Mouse (Mus musculus): ENCODE data around the gene Kras. TPM values are rescaled to one million over a fixed set of nuclear protein-coding genes. Genes with fewer than 3 reads are reported as not detected.

Kras gene
- 123 and 125 TPM in 2 replicates for polyA plus RNA-seq (2015; fragmentation: Nextera tagmentation; extraction: Ambion mirVana)

GRCm38 (mm10) chr6:145250185-145250791 lies at the start of gene Kras:
Gene Kras (minus strand): TSS chr6:145250239.
- Histone ChIP-seq H3K4me2 (replicated peaks) (peak within 1 kb of the TSS; percentile 67), H3K4me1 (peaks cover 19% of the 10 kb centered on the region), H3K27me3 (no peaks in the 10 kb centered on the region), H3K4me3 (peak within 1 kb of the TSS; percentile 67), H3K36me3 (peaks cover 11% of the 10 kb centered on the region), H3K9ac (replicated peaks) (peak within 1 kb of the TSS; percentile 71), H3K9me3 (no peaks in the 10 kb centered on the region), H3K27ac (replicated peaks) (peak within 1 kb of the TSS; percentile 90)
- ATAC-seq (replicated peaks), result peak; percentile 87
- WGBS, result under 1% methylated on average over 80 of the region's 83 CpGs

- H3K27me3 ChIP-seq, result no peaks in the 10 kb centered on the region
- ATAC-seq (replicated peaks), result no peak
- WGBS, result 58% methylated on average over 7 of the region's 7 CpGs
These were observed 47.6 kb upstream of the Kras start for GRCm38 (mm10) chr6:145297626-145298025.

GRCm38 (mm10) chr6:145296979-145297378 lies 46.9 kb upstream of the Kras start:
- no peak overlapping the region for H3K9ac ChIP-seq (replicated peaks)
- H3K4me2 ChIP-seq (replicated peaks), result no peak overlapping the region
- WGBS, result 89% methylated on average over 7 of the region's 7 CpGs
- H3K36me3 ChIP-seq, result no peaks in the 10 kb centered on the region
- H3K27ac ChIP-seq (replicated peaks), result no peak overlapping the region
- no peaks in the 10 kb centered on the region for H3K27me3 ChIP-seq
- peaks cover 5% of the 10 kb centered on the region; the same call in 1 of the 2 replicates for H3K4me1 ChIP-seq
- ATAC-seq (replicated peaks), result no peak
- H3K9me3 ChIP-seq, result no peaks in the 10 kb centered on the region
- H3K4me3 ChIP-seq, result no peak overlapping the region

More at GRCm38 (mm10) chr6:145297626-145298025, 47.6 kb upstream of the Kras start:
- Histone ChIP-seq H3K9ac (replicated peaks) (no peak overlapping the region), H3K4me2 (replicated peaks) (no peak overlapping the region), H3K9me3 (no peaks in the 10 kb centered on the region), H3K4me1 (peaks cover 5% of the 10 kb centered on the region; the same call in 1 of the 2 replicates), H3K27ac (replicated peaks) (no peak overlapping the region), H3K4me3 (no peak overlapping the region), H3K36me3 (no peaks in the 10 kb centered on the region)

- Histone ChIP-seq H3K36me3 (no peaks in the 10 kb centered on the region), H3K4me1 (peaks cover 4% of the 10 kb centered on the region; the same call in 1 of the 2 replicates), H3K9ac (replicated peaks) (no peak overlapping the region), H3K9me3 (no peaks in the 10 kb centered on the region), H3K27ac (replicated peaks) (no peak overlapping the region), H3K4me2 (replicated peaks) (no peak overlapping the region), H3K4me3 (no peak overlapping the region), H3K27me3 (no peaks in the 10 kb centered on the region)
- 37% methylated on average over 11 of the region's 11 CpGs for WGBS
- peak; percentile 67; the same call in 1 of the 2 replicates for ATAC-seq (replicated peaks)
These were observed 45.1 kb upstream of the Kras start for GRCm38 (mm10) chr6:145295171-145295570.

GRCm38 (mm10) chr6:145293156-145293555 lies 43.1 kb upstream of the Kras start:
- Histone ChIP-seq H3K9ac (replicated peaks) (no peak overlapping the region), H3K4me1 (peaks cover 4% of the 10 kb centered on the region; the same call in 1 of the 2 replicates), H3K27me3 (no peaks in the 10 kb centered on the region), H3K9me3 (no peaks in the 10 kb centered on the region), H3K27ac (replicated peaks) (no peak overlapping the region), H3K4me3 (no peak overlapping the region), H3K36me3 (no peaks in the 10 kb centered on the region), H3K4me2 (replicated peaks) (no peak overlapping the region)
- 75% methylated on average over 6 of the region's 6 CpGs for WGBS
- ATAC-seq (replicated peaks), result no peak

GRCm38 (mm10) chr6:145291383-145292289 lies 41.6 kb upstream of the Kras start:
- no peaks in the 10 kb centered on the region for H3K9me3 ChIP-seq
- H3K9ac ChIP-seq (replicated peaks), result no peak overlapping the region
- H3K27ac ChIP-seq (replicated peaks), result no peak overlapping the region
- H3K27me3 ChIP-seq, result no peaks in the 10 kb centered on the region
- no peak overlapping the region for H3K4me3 ChIP-seq
- ATAC-seq (replicated peaks), result no peak; the same call in 1 of the 2 replicates
- 77% methylated on average over 13 of the region's 13 CpGs for WGBS
- H3K4me2 ChIP-seq (replicated peaks), result no peak overlapping the region
- H3K4me1 ChIP-seq, result peaks cover 4% of the 10 kb centered on the region; the same call in 1 of the 2 replicates
- no peaks in the 10 kb centered on the region for H3K36me3 ChIP-seq

- Histone ChIP-seq H3K9me3 (no peaks in the 10 kb centered on the region), H3K27ac (replicated peaks) (no peak overlapping the region), H3K36me3 (no peaks in the 10 kb centered on the region), H3K4me2 (replicated peaks) (no peak overlapping the region), H3K9ac (replicated peaks) (no peak overlapping the region), H3K27me3 (no peaks in the 10 kb centered on the region), H3K4me3 (no peak overlapping the region), H3K4me1 (no peaks in the 10 kb centered on the region)
- WGBS, result 74% methylated on average over 4 of the region's 4 CpGs
- ATAC-seq (replicated peaks), result no peak
These were observed 35.6 kb upstream of the Kras start for GRCm38 (mm10) chr6:145285656-145286055.

GRCm38 (mm10) chr6:145284286-145284685 lies 34.2 kb upstream of the Kras start:
- no peak for ATAC-seq (replicated peaks)
- no peaks in the 10 kb centered on the region for H3K36me3 ChIP-seq
- no peaks in the 10 kb centered on the region for H3K27me3 ChIP-seq
- H3K27ac ChIP-seq (replicated peaks), result no peak overlapping the region
- H3K4me2 ChIP-seq (replicated peaks), result no peak overlapping the region
- no peak overlapping the region for H3K4me3 ChIP-seq
- no peak overlapping the region for H3K9ac ChIP-seq (replicated peaks)
- WGBS, result 93% methylated on average over 8 of the region's 8 CpGs
- no peaks in the 10 kb centered on the region for H3K9me3 ChIP-seq
- no peaks in the 10 kb centered on the region for H3K4me1 ChIP-seq

- 52% methylated on average over 9 of the region's 9 CpGs for WGBS
- Histone ChIP-seq H3K4me2 (replicated peaks) (no peak overlapping the region), H3K9me3 (no peaks in the 10 kb centered on the region), H3K36me3 (no peaks in the 10 kb centered on the region), H3K4me1 (peaks cover 4% of the 10 kb centered on the region; the same call in 1 of the 2 replicates), H3K4me3 (no peak overlapping the region), H3K27me3 (no peaks in the 10 kb centered on the region), H3K27ac (replicated peaks) (no peak overlapping the region), H3K9ac (replicated peaks) (no peak overlapping the region)
- ATAC-seq (replicated peaks), result no peak
These were observed 27.2 kb upstream of the Kras start for GRCm38 (mm10) chr6:145277138-145277763.

GRCm38 (mm10) chr6:145276265-145276780 lies 26.3 kb upstream of the Kras start:
- no peak for ATAC-seq (replicated peaks)
- no peak overlapping the region for H3K27ac ChIP-seq (replicated peaks)
- H3K9me3 ChIP-seq, result no peaks in the 10 kb centered on the region
- no peaks in the 10 kb centered on the region for H3K36me3 ChIP-seq
- H3K9ac ChIP-seq (replicated peaks), result no peak overlapping the region
- no peak overlapping the region for H3K4me3 ChIP-seq
- 5% methylated on average over 17 of the region's 17 CpGs for WGBS
- no peaks in the 10 kb centered on the region for H3K27me3 ChIP-seq
- H3K4me1 ChIP-seq, result peaks cover 4% of the 10 kb centered on the region; the same call in 1 of the 2 replicates
- H3K4me2 ChIP-seq (replicated peaks), result peak overlapping the region; percentile 25; the same call in 1 of the 2 replicates

GRCm38 (mm10) chr6:145275586-145276219 lies 25.7 kb upstream of the Kras start:
- Histone ChIP-seq H3K27me3 (no peaks in the 10 kb centered on the region), H3K4me1 (peaks cover 4% of the 10 kb centered on the region; the same call in 1 of the 2 replicates), H3K9ac (replicated peaks) (no peak overlapping the region), H3K4me3 (no peak overlapping the region), H3K9me3 (no peaks in the 10 kb centered on the region), H3K4me2 (replicated peaks) (peak overlapping the region; percentile 25; the same call in 1 of the 2 replicates), H3K27ac (replicated peaks) (no peak overlapping the region), H3K36me3 (no peaks in the 10 kb centered on the region)
- 55% methylated on average over 6 of the region's 6 CpGs for WGBS
- no peak for ATAC-seq (replicated peaks)

Measured in forebrain, embryonic 15.5 days (tissue).